Mouse (Mus musculus): Measurements from ENCODE around the gene Dolpp1. TPM values are rescaled to one million over a fixed set of nuclear protein-coding genes. Genes with fewer than 3 reads are reported as not detected.

Gene Dolpp1
- polyA plus RNA-seq, 1 experiment, result 24.2 TPM

DNA sequence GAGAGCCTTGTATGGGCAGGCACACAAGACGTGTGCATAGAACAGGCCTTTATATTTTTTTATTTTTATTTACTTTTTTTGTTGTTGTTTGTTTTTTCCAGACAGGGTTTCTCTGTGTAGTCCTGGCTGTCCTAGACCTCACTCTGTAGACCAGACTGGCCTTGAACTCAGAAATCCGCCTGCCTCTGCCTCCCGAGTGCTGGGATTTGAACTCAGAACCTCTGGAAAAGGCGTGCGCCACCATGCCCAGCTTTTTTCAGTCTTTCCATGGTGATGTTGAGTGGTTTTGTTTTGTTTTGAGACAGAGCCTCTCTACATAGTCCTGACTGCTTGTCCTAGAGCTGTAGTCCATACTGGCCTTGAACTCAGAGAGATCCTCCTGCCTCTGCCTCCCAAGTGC is 19.3 kb upstream of the Dolpp1 start:
- Histone ChIP-seq H3K4me3 (ENCODE audit: insufficient read depth, low read length) (no peak overlapping the region), H3K4me1 (ENCODE audit: control insufficient read depth, insufficient read depth, low read length) (no peaks in the 10 kb centered on the region), H3K27ac (ENCODE audit: insufficient read depth, low read depth, low read length) (no peak overlapping the region)
- no peak for TF ChIP-seq CTCF (IDR thresholded peaks at IDR 0.05; ENCODE audit: low read depth, low read length)
- TF ChIP-seq POLR2A (IDR thresholded peaks at IDR 0.05; ENCODE audit: borderline replicate concordance, low read depth, low read length), result no peak

DNA sequence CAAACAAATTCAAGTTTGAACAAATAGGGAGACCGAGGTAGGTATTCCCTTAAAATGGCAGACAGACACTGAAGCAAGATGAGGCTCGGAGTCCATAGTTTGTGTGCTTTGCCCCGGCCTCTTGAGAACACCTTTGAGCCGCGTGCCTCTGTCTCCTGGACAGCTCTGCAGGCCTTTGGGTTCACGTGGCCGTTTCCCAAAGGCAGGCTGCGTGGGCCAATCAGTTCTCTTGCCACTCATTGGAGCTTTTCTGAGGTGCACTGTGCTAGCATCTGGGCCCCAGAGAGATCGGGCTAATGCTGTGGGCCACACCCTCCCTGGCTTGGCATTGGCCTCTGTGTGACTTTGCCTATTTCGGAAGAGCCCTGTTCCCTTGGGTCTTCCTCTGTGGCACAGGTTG is 16.2 kb upstream of the Dolpp1 start:
- Histone ChIP-seq H3K4me1 (ENCODE audit: control insufficient read depth, insufficient read depth, low read length) (no peaks in the 10 kb centered on the region), H3K27ac (ENCODE audit: insufficient read depth, low read depth, low read length) (no peak overlapping the region), H3K4me3 (ENCODE audit: insufficient read depth, low read length) (no peak overlapping the region)
- TF ChIP-seq POLR2A (IDR thresholded peaks at IDR 0.05; ENCODE audit: borderline replicate concordance, low read depth, low read length) (no peak), CTCF (IDR thresholded peaks at IDR 0.05; ENCODE audit: low read depth, low read length) (no peak)

DNA sequence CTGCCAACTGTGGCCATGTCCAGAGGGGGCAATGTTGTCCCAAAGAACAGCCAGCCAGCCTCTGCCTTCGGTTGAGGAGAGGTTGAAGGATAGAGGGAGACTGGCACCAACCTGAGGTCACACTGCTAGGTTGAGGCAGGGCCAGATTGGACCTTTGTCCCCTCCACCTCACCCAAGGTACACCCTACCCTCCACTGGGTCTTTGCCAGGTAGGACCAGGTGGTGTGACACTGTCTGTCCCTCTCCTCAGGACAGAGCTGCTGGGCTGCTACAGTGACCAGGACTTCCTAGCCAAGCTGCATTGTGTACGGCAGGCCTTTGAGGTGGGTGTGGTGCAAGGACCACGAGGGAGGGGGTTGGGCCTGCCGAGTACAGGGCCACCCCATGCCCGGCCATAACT is 14.3 kb upstream of the Dolpp1 start:
- Histone ChIP-seq H3K4me1 (ENCODE audit: control insufficient read depth, insufficient read depth, low read length) (no peaks in the 10 kb centered on the region), H3K4me3 (ENCODE audit: insufficient read depth, low read length) (no peak overlapping the region), H3K27ac (ENCODE audit: insufficient read depth, low read depth, low read length) (no peak overlapping the region)
- TF ChIP-seq POLR2A (IDR thresholded peaks at IDR 0.05; ENCODE audit: borderline replicate concordance, low read depth, low read length) (no peak), CTCF (IDR thresholded peaks at IDR 0.05; ENCODE audit: low read depth, low read length) (no peak)

DNA sequence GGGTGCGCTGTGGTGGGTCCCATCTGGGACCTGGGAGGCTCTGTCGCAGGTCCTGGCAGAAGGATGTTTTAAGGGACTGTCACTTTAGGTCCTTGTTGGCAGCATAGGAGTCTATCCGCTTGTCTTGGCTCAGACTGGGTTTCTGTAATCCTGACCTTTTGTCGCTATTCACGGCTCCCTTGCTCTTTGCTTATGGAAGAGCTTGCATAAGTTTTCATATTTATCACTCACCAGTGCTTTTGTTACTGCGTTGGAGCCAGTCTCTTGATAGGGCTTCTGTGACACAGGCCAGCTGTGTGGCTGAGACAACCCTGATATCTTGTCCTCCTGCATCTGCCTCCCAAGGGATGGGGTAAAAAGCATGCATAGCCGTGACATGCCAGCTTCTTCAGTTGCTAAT is 12.7 kb upstream of the Dolpp1 start:
- no peak for TF ChIP-seq POLR2A (IDR thresholded peaks at IDR 0.05; ENCODE audit: borderline replicate concordance, low read depth, low read length)
- no peak for TF ChIP-seq CTCF (IDR thresholded peaks at IDR 0.05; ENCODE audit: low read depth, low read length)
- no peak overlapping the region for H3K4me3 ChIP-seq (ENCODE audit: insufficient read depth, low read length)
- H3K4me1 ChIP-seq (ENCODE audit: control insufficient read depth, insufficient read depth, low read length), result 0 out of 2 replicates have a peak, but pooled peaks cover under 1% of the 10 kb centered on the region
- no peak overlapping the region for H3K27ac ChIP-seq (ENCODE audit: insufficient read depth, low read depth, low read length)

DNA sequence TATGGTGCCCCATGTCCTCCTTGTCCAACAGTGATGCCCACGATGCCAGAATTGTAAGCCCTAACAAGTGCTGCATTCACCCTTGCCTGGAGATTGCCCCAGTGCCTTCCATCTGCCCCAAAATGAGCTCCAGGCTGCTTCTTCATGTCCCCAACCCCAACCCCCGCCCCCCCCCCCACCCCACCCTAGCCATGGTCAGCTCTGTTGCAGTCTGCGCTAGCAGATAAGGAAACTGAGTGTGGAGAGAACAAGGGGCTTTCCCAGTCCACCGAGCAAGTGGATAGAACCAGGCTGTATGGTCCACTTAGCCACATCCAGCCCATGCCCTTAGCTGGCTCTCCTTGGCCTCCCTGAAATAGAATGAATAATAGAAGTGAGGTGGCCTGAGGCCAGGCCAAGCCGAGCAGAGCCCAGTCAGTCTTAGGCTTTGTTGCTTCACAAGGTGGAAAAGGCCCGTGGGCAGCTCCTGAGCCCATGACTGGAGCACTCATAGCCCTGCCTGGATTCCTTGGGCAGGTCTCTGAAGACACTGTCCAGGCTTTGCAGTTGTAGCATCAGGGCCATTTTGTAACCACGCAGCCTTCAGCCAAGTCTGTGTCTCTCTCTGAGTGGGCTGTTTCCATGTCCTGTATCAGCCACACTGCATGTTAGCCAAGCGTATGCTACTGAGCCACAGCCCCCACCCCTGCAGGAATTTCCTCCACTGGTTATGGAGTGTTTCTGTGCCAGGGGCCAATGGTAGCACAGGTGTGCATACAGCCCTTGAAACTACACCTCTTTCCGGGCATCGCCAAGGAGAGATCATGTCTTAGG is 11.3 kb upstream of the Dolpp1 start:
- Histone ChIP-seq H3K27ac (ENCODE audit: insufficient read depth, low read depth, low read length) (no peak overlapping the region), H3K4me3 (ENCODE audit: insufficient read depth, low read length) (no peak overlapping the region), H3K4me1 (ENCODE audit: control insufficient read depth, insufficient read depth, low read length) (peaks cover 10% of the 10 kb centered on the region)
- TF ChIP-seq CTCF (IDR thresholded peaks at IDR 0.05; ENCODE audit: low read depth, low read length) (no peak), POLR2A (IDR thresholded peaks at IDR 0.05; ENCODE audit: borderline replicate concordance, low read depth, low read length) (no peak)

DNA sequence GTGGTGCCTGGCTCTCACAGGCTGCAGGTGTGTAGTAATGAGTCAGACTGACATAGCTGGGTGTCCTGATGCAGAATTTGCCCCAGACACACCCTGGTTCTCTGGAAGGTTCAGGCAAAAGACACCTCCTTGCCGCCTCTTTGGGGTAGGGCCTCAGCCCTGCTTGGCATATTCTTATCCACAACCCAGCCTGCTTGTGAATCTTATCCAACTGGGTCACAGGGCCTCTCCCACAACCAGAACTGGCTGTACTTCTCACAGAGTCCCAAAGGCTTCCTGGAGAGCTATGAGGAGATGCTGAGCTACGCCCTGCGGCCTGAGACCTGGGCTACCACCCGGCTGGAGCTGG is 10.7 kb upstream of the Dolpp1 start:
- no peak overlapping the region for H3K27ac ChIP-seq (ENCODE audit: insufficient read depth, low read depth, low read length)
- H3K4me3 ChIP-seq (ENCODE audit: insufficient read depth, low read length), result no peak overlapping the region
- peaks cover 10% of the 10 kb centered on the region for H3K4me1 ChIP-seq (ENCODE audit: control insufficient read depth, insufficient read depth, low read length)
- TF ChIP-seq CTCF (IDR thresholded peaks at IDR 0.05; ENCODE audit: low read depth, low read length), result no peak
- TF ChIP-seq POLR2A (IDR thresholded peaks at IDR 0.05; ENCODE audit: borderline replicate concordance, low read depth, low read length), result no peak

DNA sequence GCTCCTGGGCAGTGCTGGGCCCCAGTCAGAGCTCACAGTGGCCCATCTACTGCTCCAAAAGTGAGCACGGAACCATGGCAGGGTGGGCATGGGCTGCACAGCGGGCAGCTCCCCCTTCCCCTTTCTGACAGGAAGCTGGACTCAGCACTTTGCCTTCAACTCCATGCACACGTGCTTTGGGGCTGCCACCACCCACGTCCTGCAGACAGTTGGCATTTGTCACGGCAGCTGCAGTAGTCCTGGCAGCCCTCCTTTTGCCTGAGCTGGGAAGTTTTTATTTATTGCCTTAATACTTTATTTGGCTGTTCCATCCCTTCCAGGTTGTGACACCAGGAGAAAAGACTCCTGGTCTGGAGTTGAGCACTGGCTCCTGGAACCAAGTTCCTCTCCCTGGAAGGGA is 7.2 kb upstream of the Dolpp1 start:
- TF ChIP-seq CTCF (IDR thresholded peaks at IDR 0.05; ENCODE audit: low read depth, low read length) (no peak), POLR2A (IDR thresholded peaks at IDR 0.05; ENCODE audit: borderline replicate concordance, low read depth, low read length) (no peak)
- no peak overlapping the region for H3K4me3 ChIP-seq (ENCODE audit: insufficient read depth, low read length)
- no peak overlapping the region for H3K27ac ChIP-seq (ENCODE audit: insufficient read depth, low read depth, low read length)
- H3K4me1 ChIP-seq (ENCODE audit: control insufficient read depth, insufficient read depth, low read length), result peaks cover 10% of the 10 kb centered on the region

DNA sequence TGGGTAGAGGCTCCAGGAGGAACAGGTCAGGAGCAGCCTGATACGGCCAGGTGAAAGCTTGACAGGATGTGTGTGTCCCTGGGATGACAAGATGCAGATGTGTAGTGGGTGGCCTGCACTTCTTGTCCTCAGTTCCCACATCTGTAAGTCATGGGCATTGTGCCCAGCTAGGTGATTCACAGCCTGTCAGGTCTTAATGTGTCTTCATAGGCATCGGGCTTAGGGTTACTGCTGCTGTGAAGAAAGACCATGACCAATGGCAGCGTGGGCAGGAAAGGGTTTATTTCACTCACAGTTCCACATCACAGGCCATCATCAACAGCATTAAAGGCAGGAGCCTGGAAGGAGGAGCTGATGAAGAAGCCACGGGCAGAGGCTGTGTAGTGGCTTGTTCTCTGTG is 6.5 kb upstream of the Dolpp1 start:
- no peak overlapping the region for H3K4me3 ChIP-seq (ENCODE audit: insufficient read depth, low read length)
- TF ChIP-seq POLR2A (IDR thresholded peaks at IDR 0.05; ENCODE audit: borderline replicate concordance, low read depth, low read length), result no peak
- TF ChIP-seq CTCF (IDR thresholded peaks at IDR 0.05; ENCODE audit: low read depth, low read length), result no peak
- H3K4me1 ChIP-seq (ENCODE audit: control insufficient read depth, insufficient read depth, low read length), result peaks cover 11% of the 10 kb centered on the region
- H3K27ac ChIP-seq (ENCODE audit: insufficient read depth, low read depth, low read length), result no peak overlapping the region

DNA sequence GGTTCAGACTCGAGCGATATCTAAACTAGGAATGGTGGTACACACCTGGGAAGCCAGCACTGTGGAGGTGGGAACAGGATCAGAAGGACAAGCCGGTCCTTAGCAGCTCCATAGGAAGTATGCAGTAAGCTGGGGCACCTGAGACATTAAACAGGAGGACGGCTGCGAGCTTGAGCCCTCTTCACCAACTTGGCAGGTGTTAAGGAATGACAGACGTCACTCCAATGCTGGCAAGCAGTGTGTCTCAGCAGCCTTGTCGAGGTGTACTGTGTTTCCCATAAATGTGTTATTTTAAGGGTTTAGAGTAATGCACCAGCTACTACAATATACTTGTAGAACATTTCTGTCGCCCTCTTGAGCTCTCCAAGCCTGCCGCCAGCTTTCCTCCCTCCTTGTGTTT is 5.1 kb upstream of the Dolpp1 start:
- H3K4me3 ChIP-seq (ENCODE audit: insufficient read depth, low read length), result no peak overlapping the region
- H3K27ac ChIP-seq (ENCODE audit: insufficient read depth, low read depth, low read length), result no peak overlapping the region
- no peak for TF ChIP-seq POLR2A (IDR thresholded peaks at IDR 0.05; ENCODE audit: borderline replicate concordance, low read depth, low read length)
- no peak for TF ChIP-seq CTCF (IDR thresholded peaks at IDR 0.05; ENCODE audit: low read depth, low read length)
- peaks cover 17% of the 10 kb centered on the region for H3K4me1 ChIP-seq (ENCODE audit: control insufficient read depth, insufficient read depth, low read length)

DNA sequence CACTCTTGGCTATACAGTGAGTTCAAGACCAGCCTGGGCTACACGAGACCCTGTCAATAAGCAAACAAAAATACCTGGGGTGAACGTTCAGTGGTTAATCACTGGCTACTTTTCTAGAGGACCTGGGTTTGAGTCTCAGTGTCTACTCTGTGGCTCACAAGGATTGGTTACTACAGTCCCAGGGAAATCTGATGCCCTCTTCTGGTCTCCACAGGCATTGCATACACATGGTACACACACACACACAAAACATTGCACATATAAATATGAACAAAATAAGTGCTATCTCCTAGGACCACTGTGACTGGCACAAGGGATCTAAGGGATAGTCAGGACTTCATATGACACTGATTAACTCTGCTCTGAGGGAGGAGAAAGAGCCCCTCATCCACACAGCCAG is 3.1 kb upstream of the Dolpp1 start:
- Histone ChIP-seq H3K4me1 (ENCODE audit: control insufficient read depth, insufficient read depth, low read length) (peaks cover 24% of the 10 kb centered on the region), H3K27ac (ENCODE audit: insufficient read depth, low read depth, low read length) (no peak overlapping the region), H3K4me3 (ENCODE audit: insufficient read depth, low read length) (no peak overlapping the region)
- TF ChIP-seq CTCF (IDR thresholded peaks at IDR 0.05; ENCODE audit: low read depth, low read length), result no peak
- no peak for TF ChIP-seq POLR2A (IDR thresholded peaks at IDR 0.05; ENCODE audit: borderline replicate concordance, low read depth, low read length)
